Mouse (Mus musculus): ENCODE data around the gene Setd1b. TPM values are rescaled to one million over a fixed set of nuclear protein-coding genes. Genes with fewer than 3 reads are reported as not detected.

Gene Setd1b
- polyA plus RNA-seq, 1 experiment from 2014 or later, result 11.5 TPM

DNA sequence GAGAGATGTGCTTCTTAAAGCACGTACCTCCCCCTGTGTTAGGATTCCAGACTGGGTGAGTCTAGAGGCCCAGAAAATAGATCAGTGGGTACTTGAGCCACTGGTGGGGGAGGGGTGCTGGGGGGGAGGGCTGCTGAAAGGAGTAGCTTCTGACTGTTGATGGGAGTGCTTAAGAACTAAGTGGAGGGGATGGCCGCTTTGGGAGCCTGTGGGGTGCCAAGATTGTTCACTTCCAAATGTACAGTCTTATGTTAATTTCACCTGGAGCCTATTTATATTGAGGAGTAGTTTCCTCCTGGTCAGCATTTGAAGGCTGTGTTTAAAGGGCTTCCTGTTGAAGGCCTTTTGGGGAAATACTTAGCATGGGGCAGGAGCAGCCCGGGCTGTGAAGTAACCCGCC, 16.0 kb downstream of the Setd1b start:
- WGBS, result 86% methylated on average over 4 of the region's 4 CpGs
- no peak for ATAC-seq (ENCODE audit: low read depth)
- Histone ChIP-seq H3K36me3 (peaks cover 88% of the 10 kb centered on the region), H3K4me1 (replicated peaks) (no peaks in the 10 kb centered on the region), H3K9me3 (no peaks in the 10 kb centered on the region), H3K4me3 (no peak overlapping the region), H3K4me2 (no peak overlapping the region), H3K27me3 (no peaks in the 10 kb centered on the region), H3K9ac (no peak overlapping the region), H3K27ac (replicated peaks) (no peak overlapping the region)

GRCm38 (mm10) chr5:123159446-123159845, 17.5 kb downstream of the Setd1b start:
- H3K4me2 ChIP-seq, result no peak overlapping the region
- no peak for ATAC-seq (ENCODE audit: low read depth)

GRCm38 (mm10) chr5:123159866-123160265, 17.9 kb downstream of the Setd1b start:
- no peak for ATAC-seq (ENCODE audit: low read depth)
- no peak overlapping the region for H3K4me2 ChIP-seq
- peaks cover 88% of the 10 kb centered on the region for H3K36me3 ChIP-seq
- no peaks in the 10 kb centered on the region for H3K4me1 ChIP-seq (replicated peaks)
- 95% methylated on average over 15 of the region's 15 CpGs for WGBS
- H3K9ac ChIP-seq, result no peak overlapping the region
- H3K27me3 ChIP-seq, result no peaks in the 10 kb centered on the region
- no peaks in the 10 kb centered on the region for H3K9me3 ChIP-seq
- no peak overlapping the region for H3K27ac ChIP-seq (replicated peaks)
- H3K4me3 ChIP-seq, result no peak overlapping the region

More at GRCm38 (mm10) chr5:123159446-123159845, 17.5 kb downstream of the Setd1b start:
- Histone ChIP-seq H3K4me1 (replicated peaks) (no peaks in the 10 kb centered on the region), H3K36me3 (peaks cover 88% of the 10 kb centered on the region), H3K27me3 (no peaks in the 10 kb centered on the region), H3K9ac (no peak overlapping the region), H3K4me3 (no peak overlapping the region), H3K9me3 (no peaks in the 10 kb centered on the region), H3K27ac (replicated peaks) (no peak overlapping the region)
- WGBS, result 96% methylated on average over 4 of the region's 4 CpGs

GRCm38 (mm10) chr5:123160341-123160740, 18.3 kb downstream of the Setd1b start:
- no peak overlapping the region for H3K4me2 ChIP-seq
- H3K9ac ChIP-seq, result no peak overlapping the region
- H3K27me3 ChIP-seq, result no peaks in the 10 kb centered on the region
- 91% methylated on average over 15 of the region's 15 CpGs for WGBS
- H3K9me3 ChIP-seq, result no peaks in the 10 kb centered on the region
- no peaks in the 10 kb centered on the region for H3K4me1 ChIP-seq (replicated peaks)
- H3K27ac ChIP-seq (replicated peaks), result no peak overlapping the region
- no peak for ATAC-seq (ENCODE audit: low read depth)
- no peak overlapping the region for H3K4me3 ChIP-seq
- H3K36me3 ChIP-seq, result peaks cover 86% of the 10 kb centered on the region

DNA sequence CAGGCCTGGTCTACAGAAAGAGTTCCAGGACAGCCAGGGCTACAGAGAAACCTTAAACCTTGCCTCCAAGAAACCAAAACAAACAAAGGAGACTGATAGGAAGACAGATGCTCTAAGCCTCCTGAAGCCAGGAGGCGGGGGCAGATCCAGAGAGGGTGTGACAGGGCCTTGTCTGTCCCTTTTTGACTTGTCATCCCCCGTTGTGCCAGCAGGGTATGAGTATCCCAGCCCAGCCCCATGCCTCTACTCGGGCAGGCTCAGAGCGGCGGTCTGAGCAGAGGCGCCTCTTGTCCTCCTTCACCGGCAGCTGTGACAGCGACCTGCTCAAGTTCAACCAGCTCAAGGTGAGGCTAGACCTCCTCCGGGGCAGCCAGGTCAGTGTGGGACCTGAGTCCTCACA, 20.9 kb downstream of the Setd1b start:
- no peak overlapping the region for H3K27ac ChIP-seq (replicated peaks)
- no peak overlapping the region for H3K4me2 ChIP-seq
- H3K9me3 ChIP-seq, result no peaks in the 10 kb centered on the region
- 77% methylated on average over 9 of the region's 9 CpGs for WGBS
- H3K36me3 ChIP-seq, result peaks cover 88% of the 10 kb centered on the region
- H3K9ac ChIP-seq, result no peak overlapping the region
- H3K4me1 ChIP-seq (replicated peaks), result no peaks in the 10 kb centered on the region
- no peaks in the 10 kb centered on the region for H3K27me3 ChIP-seq
- no peak overlapping the region for H3K4me3 ChIP-seq
- ATAC-seq (ENCODE audit: low read depth), result no peak

DNA sequence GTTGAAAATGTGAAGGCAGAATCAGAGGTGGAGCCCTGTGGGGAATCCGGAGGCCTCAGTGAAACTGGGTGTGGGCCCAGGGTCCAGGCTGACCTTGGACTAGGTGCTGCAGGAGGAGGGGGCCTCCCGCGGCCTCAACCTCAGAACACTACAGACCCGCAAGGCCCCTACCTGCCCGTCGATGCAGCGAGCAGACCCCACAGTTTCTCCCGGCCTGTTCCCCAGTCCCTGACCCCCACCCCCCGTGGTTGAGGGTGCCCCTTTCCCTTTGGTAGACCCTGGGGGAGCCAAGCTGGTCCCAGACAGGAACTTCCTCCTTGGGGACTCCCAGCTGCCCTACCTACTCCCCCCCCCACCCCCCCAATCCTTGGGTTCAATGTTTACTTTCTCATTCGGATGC, 24.4 kb downstream of the Setd1b start:
- no peak overlapping the region for H3K4me3 ChIP-seq
- no peak for ATAC-seq (ENCODE audit: low read depth)
- WGBS, result 90% methylated on average over 10 of the region's 10 CpGs
- H3K27ac ChIP-seq (replicated peaks), result no peak overlapping the region
- no peaks in the 10 kb centered on the region for H3K27me3 ChIP-seq
- H3K4me2 ChIP-seq, result no peak overlapping the region
- H3K9me3 ChIP-seq, result no peaks in the 10 kb centered on the region
- H3K4me1 ChIP-seq (replicated peaks), result peaks cover 11% of the 10 kb centered on the region; the same call in 1 of the 2 replicates
- no peak overlapping the region for H3K9ac ChIP-seq
- H3K36me3 ChIP-seq, result peaks cover 53% of the 10 kb centered on the region

- H3K27ac ChIP-seq (replicated peaks), result no peak overlapping the region
- no peak overlapping the region for H3K4me3 ChIP-seq
- ATAC-seq (ENCODE audit: low read depth), result no peak
- no peak overlapping the region for H3K9ac ChIP-seq
- no peaks in the 10 kb centered on the region for H3K9me3 ChIP-seq
- WGBS, result 71% methylated on average over 5 of the region's 5 CpGs
- peaks cover 18% of the 10 kb centered on the region for H3K4me1 ChIP-seq (replicated peaks)
- H3K4me2 ChIP-seq, result no peak overlapping the region
- no peaks in the 10 kb centered on the region for H3K27me3 ChIP-seq
- peaks cover 41% of the 10 kb centered on the region for H3K36me3 ChIP-seq
Measured at GRCm38 (mm10) chr5:123167591-123167990, 25.6 kb downstream of the Setd1b start.

DNA sequence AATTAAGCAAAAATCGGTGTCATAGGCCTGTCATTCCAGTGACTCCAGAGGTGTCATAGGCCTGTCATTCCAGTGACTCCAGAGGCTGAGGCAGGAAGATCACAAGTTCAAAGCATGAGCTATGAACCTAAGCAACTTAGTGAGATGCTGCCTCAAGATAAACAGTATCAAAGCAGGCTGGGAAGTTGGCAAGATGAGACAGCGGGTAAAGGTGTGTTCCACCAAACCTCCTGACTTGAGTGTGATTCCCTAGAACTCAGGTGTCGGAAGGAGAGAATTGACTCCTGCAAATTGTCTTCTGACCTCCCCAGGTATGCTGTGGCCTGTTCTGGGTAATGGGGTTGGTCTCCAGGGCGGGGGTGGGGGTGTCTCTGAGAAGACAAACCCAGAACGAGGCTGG, 27.3 kb downstream of the Setd1b start, which contains the start of gene Psmd9:
Psmd9 (plus strand) TSS at position 130 of the 400 bp plus-strand sequence.
- H3K4me3 ChIP-seq, result no peak within 1 kb of the TSS
- WGBS, result 87% methylated on average over 5 of the region's 5 CpGs
- H3K4me1 ChIP-seq (replicated peaks), result peaks cover 18% of the 10 kb centered on the region
- H3K27ac ChIP-seq (replicated peaks), result no peak within 1 kb of the TSS; the same call in 1 of the 2 replicates
- ATAC-seq (ENCODE audit: low read depth), result no peak
- no peak within 1 kb of the TSS for H3K9ac ChIP-seq
- peaks cover 24% of the 10 kb centered on the region for H3K36me3 ChIP-seq
- no peaks in the 10 kb centered on the region for H3K27me3 ChIP-seq
- no peaks in the 10 kb centered on the region for H3K9me3 ChIP-seq
- no peak within 1 kb of the TSS for H3K4me2 ChIP-seq

DNA sequence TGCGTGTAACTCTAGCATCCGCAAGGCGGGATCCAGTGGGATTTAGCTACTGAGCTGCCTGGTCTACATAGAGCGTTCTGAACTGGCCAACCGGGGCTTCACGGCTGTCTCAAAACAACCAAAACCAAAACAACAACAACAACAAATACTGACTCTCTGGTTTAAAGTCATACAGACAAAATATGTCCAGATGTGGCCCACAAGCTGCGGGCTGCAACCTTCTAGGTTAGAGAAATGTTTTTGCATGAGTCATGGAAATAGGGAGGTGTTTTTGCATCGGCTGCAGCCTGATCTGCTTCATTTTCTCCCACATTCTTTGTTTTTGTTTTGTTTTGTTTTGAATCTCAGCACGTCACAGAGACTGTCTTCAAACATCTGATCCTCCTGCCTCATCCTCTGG, 28.4 kb downstream of the Setd1b start:
- Histone ChIP-seq H3K4me1 (replicated peaks) (peaks cover 18% of the 10 kb centered on the region), H3K9ac (no peak overlapping the region), H3K36me3 (peaks cover 19% of the 10 kb centered on the region), H3K9me3 (no peaks in the 10 kb centered on the region), H3K4me2 (no peak overlapping the region), H3K27me3 (no peaks in the 10 kb centered on the region), H3K4me3 (no peak overlapping the region), H3K27ac (replicated peaks) (no peak overlapping the region)
- ATAC-seq (ENCODE audit: low read depth), result no peak
- WGBS, result 81% methylated on average over 9 of the region's 9 CpGs

DNA sequence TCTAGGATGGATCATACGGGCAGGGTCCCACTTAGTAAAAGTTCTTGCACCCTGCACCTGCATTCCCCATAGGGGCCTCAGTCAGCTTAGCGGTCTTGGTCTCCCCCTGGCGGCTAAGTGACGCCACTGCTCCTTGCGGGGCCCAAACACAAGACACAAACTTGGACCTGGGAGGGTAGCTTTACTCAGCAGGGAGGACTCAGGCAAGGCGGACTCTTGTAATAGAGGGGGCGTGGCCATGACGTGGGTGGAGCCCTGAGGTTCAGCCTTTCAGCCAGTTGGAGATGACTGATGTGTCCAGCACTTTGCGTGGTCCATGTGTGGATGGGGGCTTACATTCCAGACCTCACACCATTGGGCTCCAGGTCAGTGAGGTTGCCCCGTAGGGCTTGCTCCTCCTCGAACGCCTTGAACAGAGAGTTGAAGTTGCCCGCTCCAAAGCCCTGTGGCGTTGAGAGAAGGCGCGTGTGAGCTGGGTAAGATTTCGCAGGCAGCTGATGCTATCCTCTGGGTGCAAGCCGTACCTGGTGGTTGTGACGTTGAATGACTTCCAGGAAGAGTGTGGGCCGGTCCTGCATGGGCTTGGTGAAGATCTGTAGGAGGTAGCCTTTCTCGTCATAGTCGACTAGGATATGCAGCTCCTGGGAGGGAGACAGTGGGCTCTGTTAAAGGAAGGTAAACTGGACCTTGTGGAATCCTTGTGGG, 29.8 kb downstream of the Setd1b start:
- ATAC-seq (ENCODE audit: low read depth), result peak; percentile 68

GRCm38 (mm10) chr5:123178792-123179191, 36.8 kb downstream of the Setd1b start:
- Histone ChIP-seq H3K27me3 (no peaks in the 10 kb centered on the region), H3K9me3 (no peaks in the 10 kb centered on the region), H3K4me1 (replicated peaks) (no peaks in the 10 kb centered on the region), H3K27ac (replicated peaks) (no peak overlapping the region), H3K9ac (no peak overlapping the region), H3K36me3 (no peaks in the 10 kb centered on the region), H3K4me2 (no peak overlapping the region), H3K4me3 (no peak overlapping the region)
- ATAC-seq (ENCODE audit: low read depth), result no peak
- WGBS, result 89% methylated on average over 5 of the region's 5 CpGs

More for the DNA sequence above, 29.8 kb downstream of the Setd1b start:
- H3K36me3 ChIP-seq, result peaks cover 5% of the 10 kb centered on the region
- peaks cover 18% of the 10 kb centered on the region for H3K4me1 ChIP-seq (replicated peaks)
- no peak overlapping the region for H3K27ac ChIP-seq (replicated peaks)
- H3K4me3 ChIP-seq, result 0 out of 2 replicates have a peak overlapping the region, but pooled peaks have one; percentile 14
- H3K9me3 ChIP-seq, result no peaks in the 10 kb centered on the region
- WGBS, result 17% methylated on average over 22 of the region's 22 CpGs
- H3K9ac ChIP-seq, result peak overlapping the region; percentile 31; the same call in 1 of the 2 replicates
- peak overlapping the region; percentile 48 for H3K4me2 ChIP-seq
- no peaks in the 10 kb centered on the region for H3K27me3 ChIP-seq

GRCm38 (mm10) chr5:123180390-123180789, 38.4 kb downstream of the Setd1b start:
- Histone ChIP-seq H3K4me1 (replicated peaks) (no peaks in the 10 kb centered on the region), H3K4me2 (no peak overlapping the region), H3K27ac (replicated peaks) (no peak overlapping the region), H3K9ac (no peak overlapping the region), H3K4me3 (no peak overlapping the region), H3K27me3 (0 out of 2 replicates have a peak, but pooled peaks cover 4% of the 10 kb centered on the region), H3K9me3 (no peaks in the 10 kb centered on the region), H3K36me3 (no peaks in the 10 kb centered on the region)
- 94% methylated on average over 15 of the region's 15 CpGs for WGBS
- no peak for ATAC-seq (ENCODE audit: low read depth)

- Histone ChIP-seq H3K4me3 (no peak overlapping the region), H3K9me3 (no peaks in the 10 kb centered on the region), H3K4me2 (no peak overlapping the region), H3K36me3 (no peaks in the 10 kb centered on the region), H3K27ac (replicated peaks) (no peak overlapping the region), H3K4me1 (replicated peaks) (peaks cover 4% of the 10 kb centered on the region; the same call in 1 of the 2 replicates), H3K27me3 (0 out of 2 replicates have a peak, but pooled peaks cover 4% of the 10 kb centered on the region), H3K9ac (no peak overlapping the region)
- 79% methylated on average over 6 of the region's 6 CpGs for WGBS
- ATAC-seq (ENCODE audit: low read depth), result no peak
Measured at GRCm38 (mm10) chr5:123181536-123181935, 39.5 kb downstream of the Setd1b start.

Measured in neural tube, embryonic 13.5 days (tissue).